Mouse (Mus musculus) macrophage (primary cell): Measurements from ENCODE around the gene Phf14. TPM values are rescaled to one million over a fixed set of nuclear protein-coding genes. Genes with fewer than 3 reads are reported as not detected.

Experiments used
- H3K27ac ChIP-seq: fragments of 350-480 bp; formaldehyde crosslinking; 2 replicates; pipeline ENCODE4 v1.9.0; 2021
- H3K36me3 ChIP-seq: fragments of 350-480 bp; formaldehyde crosslinking; 2 replicates; pipeline ENCODE4 v1.9.0; 2021; ENCODE audit errors: inconsistent target
- H3K4me3 ChIP-seq: fragments of 350-480 bp; formaldehyde crosslinking; 2 replicates; pipeline ENCODE4 v1.9.0; 2021; ENCODE audit errors: inconsistent target
- H3K79me2 ChIP-seq: fragments of 350-480 bp; formaldehyde crosslinking; 2 replicates; pipeline ENCODE4 v1.9.0; 2021; ENCODE audit errors: inconsistent target
- WGBS: methylation state at CpG from one replicate; pipeline ENCODE4 v1.1.7; 2026; ENCODE audit warnings: inconsistent platforms; ENCODE audit not compliant: missing documents; 5-methylcytosine and 5-hydroxymethylcytosine counted together
- polyA plus RNA-seq: library from polyadenylated mRNA; stranded (reverse); fragments of 250-400 nt; gene quantifications from 3 replicates; pipeline ENCODE4 v1.2.4, GENCODE M21; 2018; ENCODE audit warnings: inconsistent platforms

The Phf14 gene
- polyA plus RNA-seq, 1 experiment from 2014 or later: 29.8 TPM

DNA sequence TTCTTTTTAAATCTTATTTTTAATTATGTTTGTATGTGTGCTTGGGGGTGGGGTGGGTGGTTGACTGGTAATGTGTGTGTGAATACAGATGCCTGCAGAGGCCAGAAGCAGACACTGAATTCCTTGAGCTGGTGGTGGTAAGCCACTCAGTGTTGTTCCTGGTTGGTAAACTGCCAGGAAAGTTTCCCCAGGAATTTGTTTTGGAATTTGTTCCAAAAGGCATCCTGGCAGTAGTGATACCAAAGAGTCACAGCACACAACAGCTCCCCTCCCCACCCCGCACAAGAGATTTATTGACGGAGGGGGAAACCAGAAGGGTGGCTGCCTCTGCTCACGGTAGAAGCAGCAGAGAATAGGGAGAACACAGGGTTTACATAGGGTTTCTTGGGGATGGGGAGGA is 146.5 kb downstream of the Phf14 start:
- H3K36me3 ChIP-seq: no peaks in the 10 kb centered on the region
- H3K4me3 ChIP-seq: no peak overlapping the region
- H3K79me2 ChIP-seq: no peaks in the 10 kb centered on the region
- 89% methylated on average over 3 of the region's 3 CpGs for WGBS
- no peak overlapping the region for H3K27ac ChIP-seq

DNA sequence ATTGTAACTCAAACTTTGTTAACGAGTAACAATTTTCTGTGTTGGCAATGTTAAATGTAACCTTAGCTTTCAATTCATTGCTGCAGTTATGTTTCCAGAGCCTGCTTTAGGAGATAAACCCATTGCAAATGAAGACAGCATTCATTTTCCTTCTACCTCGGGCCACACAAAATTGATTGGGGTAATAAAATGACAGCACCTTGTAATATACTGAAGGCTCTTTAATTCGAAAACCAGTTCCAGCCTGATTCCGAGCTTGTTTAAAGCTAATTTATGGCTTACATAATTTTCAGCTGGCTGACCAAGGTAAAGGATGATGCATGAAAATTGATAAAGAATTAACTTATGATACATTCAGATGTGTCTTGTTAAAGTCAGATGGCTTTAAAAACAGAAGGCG is 151.1 kb downstream of the Phf14 start:
- H3K36me3 ChIP-seq: no peaks in the 10 kb centered on the region
- no peaks in the 10 kb centered on the region for H3K79me2 ChIP-seq
- no peak overlapping the region for H3K4me3 ChIP-seq
- H3K27ac ChIP-seq: no peak overlapping the region
- WGBS: 96% methylated on average over 5 of the region's 5 CpGs

DNA sequence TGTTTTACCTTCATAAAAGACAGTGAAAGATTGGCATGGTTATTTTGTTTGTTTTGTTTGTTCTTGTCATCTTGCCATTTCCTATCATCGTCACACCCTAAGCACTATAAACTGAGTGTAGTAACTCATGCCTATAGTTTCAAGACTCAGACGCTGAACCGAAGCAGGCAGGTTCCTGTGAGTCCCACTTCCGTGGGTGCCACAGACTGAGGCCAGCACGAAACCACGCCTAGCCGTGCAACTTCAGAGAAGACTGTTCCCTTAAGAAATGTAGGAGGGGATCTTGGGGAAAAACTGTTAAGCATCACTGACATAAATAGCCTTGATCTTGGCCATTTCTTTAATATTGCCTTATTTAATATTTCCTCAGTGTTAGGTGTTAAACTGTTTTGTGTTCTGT is 152.4 kb downstream of the Phf14 start:
- WGBS: 70% methylated on average over 7 of the region's 7 CpGs
- H3K36me3 ChIP-seq: no peaks in the 10 kb centered on the region
- no peaks in the 10 kb centered on the region for H3K79me2 ChIP-seq
- no peak overlapping the region for H3K27ac ChIP-seq
- H3K4me3 ChIP-seq: no peak overlapping the region

DNA sequence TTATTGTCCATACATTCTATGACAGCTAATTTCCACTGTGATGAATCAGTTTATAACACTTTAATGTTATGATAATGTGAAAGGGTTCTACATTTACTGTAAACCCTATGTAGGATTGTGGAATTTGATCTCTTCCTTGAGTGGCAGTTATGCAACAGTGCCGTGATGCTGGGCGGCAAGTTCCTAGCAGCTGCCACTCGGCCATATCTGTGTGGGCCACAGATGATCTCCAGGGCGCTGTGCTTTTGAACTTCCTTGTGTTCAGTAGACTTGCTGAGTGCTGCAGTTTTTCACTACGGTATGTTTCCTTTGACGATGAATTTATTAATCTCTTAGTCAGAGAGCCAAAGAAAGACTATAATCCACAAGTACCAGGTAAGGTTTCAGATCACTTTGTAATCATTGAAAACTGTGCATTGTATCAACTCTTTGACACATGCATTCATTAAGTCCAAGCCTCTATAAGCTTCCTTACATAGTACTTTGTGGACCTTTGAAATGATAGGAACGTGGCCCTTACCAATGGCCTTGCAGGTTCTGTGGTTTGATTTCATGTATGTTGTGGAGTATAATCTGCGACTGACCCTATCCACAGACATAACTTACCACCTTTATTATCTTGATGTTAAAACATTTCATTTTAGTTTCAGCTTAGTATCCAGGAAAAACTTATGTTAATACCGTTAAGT is 153.0 kb downstream of the Phf14 start:
- no peak overlapping the region for H3K4me3 ChIP-seq
- H3K27ac ChIP-seq: no peak overlapping the region
- WGBS: 79% methylated on average over 9 of the region's 9 CpGs
- no peaks in the 10 kb centered on the region for H3K36me3 ChIP-seq
- no peaks in the 10 kb centered on the region for H3K79me2 ChIP-seq

DNA sequence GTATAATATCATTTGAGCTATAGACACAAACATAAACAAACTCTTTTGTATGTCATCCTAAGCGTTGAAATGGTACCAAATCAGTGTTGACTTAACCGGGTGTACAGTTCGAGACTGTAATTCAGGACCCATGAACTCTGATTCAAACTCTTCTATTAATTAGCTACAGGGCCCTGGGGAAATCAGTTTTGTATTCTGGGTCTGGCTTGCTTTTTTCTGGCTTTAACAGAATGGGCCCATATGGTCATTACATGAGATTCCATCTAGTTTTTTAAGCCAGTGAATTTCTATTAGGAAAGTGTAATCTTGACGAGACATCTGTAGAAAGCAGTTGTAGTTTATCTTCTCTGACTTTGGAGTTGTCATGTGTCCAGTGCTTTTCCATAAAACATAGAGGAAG is 160.3 kb downstream of the Phf14 start:
- no peaks in the 10 kb centered on the region for H3K79me2 ChIP-seq
- no peaks in the 10 kb centered on the region for H3K36me3 ChIP-seq
- no peak overlapping the region for H3K4me3 ChIP-seq
- no peak overlapping the region for H3K27ac ChIP-seq
- WGBS: 100% methylated on average over 4 of the region's 4 CpGs

DNA sequence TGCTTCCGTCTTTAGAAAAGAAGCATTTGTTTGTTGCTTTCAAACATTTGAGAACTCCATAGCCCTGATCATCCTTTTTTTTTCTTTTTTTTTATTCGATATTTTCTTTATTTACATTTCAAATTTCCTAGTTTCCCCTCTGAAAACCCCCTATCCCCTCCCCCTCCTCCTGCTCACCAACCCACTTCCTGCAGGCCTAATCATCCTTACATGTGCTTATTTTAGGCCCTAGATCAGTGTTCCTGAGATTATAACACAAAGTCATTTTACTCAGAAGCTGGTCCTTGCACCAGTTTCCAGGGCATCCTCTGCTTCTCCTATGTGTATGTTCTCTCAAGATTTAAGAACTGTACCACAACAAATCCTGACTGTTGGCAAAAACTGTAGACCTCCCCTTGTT is 161.7 kb downstream of the Phf14 start:
- WGBS: 39% methylated on average over 2 of the region's 2 CpGs
- Histone ChIP-seq H3K36me3 (no peaks in the 10 kb centered on the region), H3K79me2 (no peaks in the 10 kb centered on the region), H3K27ac (no peak overlapping the region), H3K4me3 (no peak overlapping the region)

DNA sequence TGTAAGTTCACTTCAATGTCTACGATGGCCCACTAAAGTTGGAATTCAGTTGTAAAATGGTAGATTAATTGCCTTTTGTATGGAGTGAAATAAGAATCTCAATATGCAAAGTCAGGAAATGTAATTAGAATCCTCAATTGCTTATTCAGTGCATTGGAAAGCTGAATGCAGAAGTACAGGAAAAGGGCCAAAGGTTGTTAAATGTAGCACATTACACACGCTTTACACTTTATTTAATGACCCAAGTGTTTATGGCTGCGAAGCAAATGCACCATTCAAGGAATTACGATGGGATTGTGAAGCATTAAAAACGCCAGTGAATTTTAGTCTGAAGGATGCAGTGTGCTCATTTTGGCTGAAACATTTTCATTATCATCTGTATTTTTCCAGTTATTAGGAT is 167.0 kb downstream of the Phf14 start:
- no peak overlapping the region for H3K4me3 ChIP-seq
- H3K79me2 ChIP-seq: no peaks in the 10 kb centered on the region
- no peaks in the 10 kb centered on the region for H3K36me3 ChIP-seq
- no peak overlapping the region for H3K27ac ChIP-seq
- 98% methylated on average over 5 of the region's 5 CpGs for WGBS

DNA sequence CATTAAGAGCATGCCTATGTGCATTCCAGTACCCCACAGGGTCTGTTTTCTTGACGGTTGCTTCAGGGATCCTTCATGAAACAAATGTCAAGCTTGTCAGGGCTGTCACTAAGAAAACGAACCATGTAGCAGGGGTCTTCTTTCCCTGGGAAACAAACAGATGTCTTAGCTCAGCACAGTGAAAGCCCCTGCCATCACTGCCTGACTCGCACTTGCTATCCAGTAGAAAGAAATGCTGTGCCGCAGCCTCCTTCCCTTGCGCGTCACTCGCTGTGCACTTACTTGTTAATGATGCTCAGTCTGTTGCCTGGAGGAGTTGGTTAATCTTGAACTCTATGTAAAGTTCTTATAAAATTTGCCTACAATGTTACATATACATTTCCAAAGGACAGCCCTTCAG is 169.7 kb downstream of the Phf14 start:
- Histone ChIP-seq H3K4me3 (no peak overlapping the region), H3K36me3 (no peaks in the 10 kb centered on the region), H3K79me2 (no peaks in the 10 kb centered on the region), H3K27ac (no peak overlapping the region)
- 98% methylated on average over 7 of the region's 7 CpGs for WGBS

DNA sequence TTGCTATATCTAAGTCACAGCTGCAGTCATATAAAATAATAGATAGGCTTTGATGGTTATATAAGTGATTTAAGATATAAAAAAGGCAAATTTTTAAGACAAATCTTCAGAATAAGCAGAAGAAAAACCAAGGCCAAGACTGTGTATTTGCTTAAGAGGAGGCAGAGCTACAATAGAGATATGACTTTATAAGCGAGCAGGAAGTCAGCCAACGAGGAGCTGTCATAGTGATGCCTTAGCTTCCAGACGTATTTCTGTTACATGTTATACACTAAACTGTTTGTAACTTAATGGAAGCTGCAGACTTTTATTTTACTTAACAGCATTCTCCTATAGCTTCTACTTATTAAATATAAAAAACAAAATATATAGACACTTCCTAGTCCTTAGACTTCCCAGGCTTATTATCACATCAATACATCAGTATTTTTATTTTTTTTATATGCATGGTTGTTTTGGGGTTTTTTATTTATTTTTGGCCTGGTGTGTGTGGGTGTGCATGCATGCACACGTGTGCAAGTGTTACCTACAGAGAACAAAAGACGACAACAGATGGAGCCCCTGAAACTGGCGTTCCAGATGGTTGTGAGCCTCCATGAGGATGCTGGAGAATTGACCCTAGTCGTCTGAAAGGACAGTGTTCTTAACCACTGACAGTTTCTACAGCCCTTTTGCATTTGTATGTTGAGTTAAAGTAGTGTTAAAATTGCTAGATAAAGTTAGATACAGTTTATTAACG is 170.4 kb downstream of the Phf14 start:
- no peaks in the 10 kb centered on the region for H3K36me3 ChIP-seq
- H3K79me2 ChIP-seq: no peaks in the 10 kb centered on the region
- WGBS: 90% methylated on average over 8 of the region's 8 CpGs
- no peak overlapping the region for H3K27ac ChIP-seq
- H3K4me3 ChIP-seq: no peak overlapping the region

DNA sequence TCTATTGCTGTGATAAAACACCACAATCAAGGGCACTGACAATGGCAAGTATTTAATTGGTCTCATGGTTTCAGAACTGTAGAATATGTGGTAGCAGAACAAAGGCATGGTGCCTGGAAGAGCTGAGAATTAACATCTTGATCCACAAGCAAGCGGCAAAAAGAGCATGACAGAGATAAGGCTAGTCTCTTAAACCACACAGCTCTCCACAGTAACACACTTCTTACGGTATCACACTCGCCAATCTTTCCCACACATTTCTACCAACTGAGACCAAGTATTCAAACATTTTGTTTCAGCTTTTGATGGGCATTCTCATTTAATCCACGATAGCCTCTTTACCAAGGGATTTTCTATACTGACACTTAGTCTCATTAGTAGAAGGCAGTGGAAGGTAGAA is 171.7 kb downstream of the Phf14 start:
- Histone ChIP-seq H3K4me3 (no peak overlapping the region), H3K27ac (no peak overlapping the region), H3K79me2 (no peaks in the 10 kb centered on the region), H3K36me3 (no peaks in the 10 kb centered on the region)
- WGBS: 96% methylated on average over 4 of the region's 4 CpGs

DNA sequence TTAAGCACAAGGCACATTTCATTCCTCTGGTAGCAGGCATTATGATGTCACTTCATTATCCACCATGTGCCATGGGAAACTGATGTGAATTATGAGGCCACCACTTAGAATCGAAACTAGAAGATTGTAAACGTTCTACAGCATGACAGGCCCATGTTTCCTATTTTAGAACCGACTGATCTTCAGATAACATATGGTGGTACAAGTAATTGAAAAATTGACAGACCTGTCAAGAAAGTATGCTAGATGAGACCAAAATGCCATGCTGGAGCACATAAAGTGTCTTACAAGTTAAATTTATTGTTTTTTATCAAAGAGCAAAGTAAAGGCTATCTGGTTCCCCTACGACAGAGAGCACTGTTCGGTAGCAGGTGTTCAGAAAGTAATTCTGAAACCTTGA is 172.8 kb downstream of the Phf14 start:
- WGBS: 54% methylated on average over 5 of the region's 5 CpGs
- H3K36me3 ChIP-seq: no peaks in the 10 kb centered on the region

DNA sequence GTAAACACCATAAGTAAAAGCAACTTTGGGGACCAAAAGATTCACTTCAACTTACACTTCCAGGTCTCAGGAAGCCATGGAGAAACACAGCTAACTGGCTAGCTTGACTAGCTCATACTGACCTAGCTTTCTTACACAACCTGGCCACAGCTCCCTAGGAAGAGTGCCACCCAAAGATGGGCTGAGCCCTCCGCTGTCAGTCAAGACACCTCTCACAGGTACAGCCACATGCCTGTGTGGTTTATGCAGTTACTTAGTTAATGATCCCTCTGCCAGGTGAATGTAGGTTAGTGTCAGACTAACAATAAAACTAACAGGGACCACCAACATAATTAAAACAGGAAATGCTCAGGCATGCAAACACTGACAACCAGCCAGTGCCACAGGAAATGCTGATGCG is 174.1 kb downstream of the Phf14 start:
- H3K4me3 ChIP-seq: no peak overlapping the region
- H3K27ac ChIP-seq: no peak overlapping the region
- no peaks in the 10 kb centered on the region for H3K36me3 ChIP-seq
- 77% methylated on average over 2 of the region's 2 CpGs for WGBS
- H3K79me2 ChIP-seq: no peaks in the 10 kb centered on the region

More for the DNA sequence above, 172.8 kb downstream of the Phf14 start:
- H3K79me2 ChIP-seq: no peaks in the 10 kb centered on the region
- H3K27ac ChIP-seq: no peak overlapping the region
- no peak overlapping the region for H3K4me3 ChIP-seq

DNA sequence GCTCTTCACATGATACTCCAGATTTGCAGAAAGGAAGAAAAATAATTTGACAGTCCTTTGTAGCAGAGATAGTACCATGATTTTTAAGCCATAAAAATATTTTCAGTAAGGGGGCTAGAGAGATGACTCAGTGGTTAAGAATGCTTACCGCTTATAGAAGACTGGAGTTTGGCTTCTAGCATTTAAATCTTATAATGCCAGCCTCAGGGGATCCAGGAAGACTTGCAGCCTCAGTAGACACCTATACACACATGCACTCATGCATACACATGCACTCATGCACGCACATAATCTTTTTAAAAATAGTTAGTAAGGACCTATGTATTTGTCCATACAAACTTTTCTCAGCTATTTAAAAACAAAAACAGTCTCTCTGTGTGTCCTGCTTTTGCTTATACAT is 174.5 kb downstream of the Phf14 start:
- no peak overlapping the region for H3K4me3 ChIP-seq
- no peaks in the 10 kb centered on the region for H3K36me3 ChIP-seq
- 85% methylated on average over 2 of the region's 2 CpGs for WGBS
- H3K79me2 ChIP-seq: no peaks in the 10 kb centered on the region
- H3K27ac ChIP-seq: no peak overlapping the region

DNA sequence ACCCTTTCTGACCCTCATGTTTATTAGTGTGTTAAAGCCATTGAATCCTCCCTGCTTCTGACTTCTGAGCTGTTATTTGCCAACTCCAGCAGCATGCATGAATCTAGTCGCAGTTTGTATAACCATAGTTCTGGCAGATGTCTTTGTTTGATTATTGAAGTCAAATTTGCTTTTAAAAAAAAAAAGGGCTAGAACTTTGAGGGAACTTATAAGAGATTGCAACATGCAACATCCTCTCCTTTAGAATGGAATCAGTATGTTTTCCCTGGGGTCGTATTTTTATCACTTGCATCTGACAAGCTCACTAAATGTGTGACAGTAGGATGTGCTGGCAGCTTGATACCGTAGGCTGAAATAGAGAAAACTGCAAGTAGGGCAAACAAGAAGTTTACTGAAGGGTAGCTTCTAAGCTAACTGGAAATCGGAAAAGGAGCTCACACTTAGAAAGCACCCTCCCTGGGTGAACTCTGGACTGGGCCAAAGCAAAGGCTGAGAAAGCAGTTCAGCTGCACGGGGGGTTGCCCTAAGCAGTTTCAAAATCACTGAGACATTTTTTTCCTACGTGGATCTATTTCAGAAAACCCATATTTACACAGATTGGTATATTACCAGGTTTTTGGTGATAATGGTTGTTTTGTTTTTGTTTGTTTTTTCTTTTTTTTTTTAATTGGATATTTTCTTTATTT is 175.1 kb downstream of the Phf14 start:
- H3K79me2 ChIP-seq: no peaks in the 10 kb centered on the region
- no peak overlapping the region for H3K4me3 ChIP-seq
- H3K27ac ChIP-seq: no peak overlapping the region
- no peaks in the 10 kb centered on the region for H3K36me3 ChIP-seq
- WGBS: 65% methylated on average over 6 of the region's 6 CpGs

DNA sequence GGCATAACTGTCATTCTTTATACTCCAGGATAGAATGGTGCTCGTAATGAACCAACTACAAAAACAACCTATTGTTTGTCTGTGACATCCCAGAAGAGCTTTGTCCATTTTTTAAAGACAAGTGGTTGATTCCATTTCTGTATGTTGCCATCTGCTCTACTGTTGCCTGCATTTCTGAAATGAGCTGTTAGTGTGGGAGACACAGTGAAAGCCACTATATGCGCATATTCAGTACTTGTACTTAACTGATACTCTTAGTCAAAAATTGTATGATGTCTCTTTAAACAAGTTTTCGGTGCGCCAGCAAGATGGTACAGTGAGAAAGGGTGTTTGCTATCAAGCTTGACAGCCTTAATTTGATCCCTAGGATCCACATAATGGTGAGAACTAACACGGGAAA is 177.1 kb downstream of the Phf14 start:
- H3K36me3 ChIP-seq: no peaks in the 10 kb centered on the region
- H3K79me2 ChIP-seq: no peaks in the 10 kb centered on the region
- WGBS: 96% methylated on average over 5 of the region's 5 CpGs
- no peak overlapping the region for H3K4me3 ChIP-seq
- no peak overlapping the region for H3K27ac ChIP-seq
